Mouse (Mus musculus): ENCODE measurements around the gene Lce1j. TPM values are rescaled to one million over a fixed set of nuclear protein-coding genes. Genes with fewer than 3 reads are reported as not detected.

The Lce1j gene
- not detected for polyA plus RNA-seq (2017; shearing (Covaris generic))

GRCm38 (mm10) chr3:92790414-92790813 lies at the start of gene Lce1j:
Gene Lce1j (minus strand): TSS chr3:92790514.

GRCm38 (mm10) chr3:92827108-92827507 lies 36.8 kb upstream of the Lce1j start, which contains the start of gene Kprp:
Gene Kprp (minus strand): TSS chr3:92827247.

GRCm38 (mm10) chr3:92807791-92808190 lies 17.5 kb upstream of the Lce1j start, which contains the start of gene Lce1k:
Gene Lce1k (minus strand): TSS chr3:92807891.

GRCm38 (mm10) chr3:92778799-92779198 lies 11.5 kb downstream of the Lce1j start, which contains the start of gene Lce1i:
Gene Lce1i (minus strand): TSS chr3:92778899.

DNA sequence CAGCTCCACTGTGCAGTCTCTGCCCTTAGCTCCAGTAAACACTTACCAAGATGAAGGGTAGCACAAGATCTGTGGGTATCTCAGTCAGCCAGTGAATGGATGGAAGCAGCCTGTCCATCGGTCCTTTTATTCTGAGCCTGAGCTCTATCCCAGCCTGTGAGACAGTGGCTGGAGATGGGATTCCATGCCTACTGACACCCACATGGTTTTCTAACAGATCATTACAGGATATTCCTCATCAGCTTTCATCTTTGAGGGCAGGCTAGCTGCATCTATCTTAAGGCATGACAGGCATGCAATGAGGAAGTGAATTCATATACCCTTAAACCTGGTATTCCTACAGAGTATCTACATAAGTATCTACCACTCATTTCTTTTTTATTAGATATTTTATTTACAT lies 25.3 kb downstream of the Lce1j start, which contains the start of gene Lce1h:
Lce1h (minus strand) TSS at position 101 of the 400 bp plus-strand sequence.

DNA sequence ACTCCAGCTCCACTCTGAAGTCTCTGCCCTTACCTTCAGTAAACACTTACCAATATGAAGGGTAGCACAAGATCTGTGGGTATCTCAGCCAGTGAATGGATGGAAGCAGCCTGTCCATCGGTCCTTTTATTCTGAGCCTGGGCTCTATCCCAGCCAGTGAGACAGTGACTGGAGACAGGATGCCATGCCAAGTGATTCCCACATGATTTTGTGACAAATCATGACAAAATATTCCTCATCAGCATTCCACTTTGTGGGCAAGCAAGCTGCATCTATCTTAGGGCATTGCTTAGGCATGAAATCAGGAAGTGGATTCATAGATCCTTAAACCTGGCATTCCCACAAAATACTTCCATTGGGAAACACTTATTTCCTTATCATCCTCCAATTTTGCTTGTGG lies 38.1 kb downstream of the Lce1j start, which contains the start of gene Lce1g:
Lce1g (minus strand) TSS at position 101 of the 400 bp plus-strand sequence.

DNA sequence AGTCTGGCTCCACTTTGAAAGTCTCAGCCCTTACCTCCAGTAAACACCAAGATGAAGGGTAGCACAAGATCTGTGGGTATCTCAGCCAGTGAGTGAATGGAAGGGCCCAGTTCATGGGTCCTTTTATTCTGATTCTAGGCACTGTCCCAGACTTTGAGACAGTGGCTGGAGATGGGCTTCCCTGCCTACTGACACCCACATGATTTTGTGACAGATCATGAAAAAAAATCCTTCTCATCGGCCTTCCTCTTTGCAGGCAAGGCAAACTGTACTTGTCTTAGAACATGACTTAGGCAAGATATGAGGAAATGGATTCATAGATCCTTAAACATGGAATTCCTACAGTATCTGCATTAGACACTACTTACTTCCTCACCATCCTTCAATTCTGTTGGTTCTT lies 51.3 kb downstream of the Lce1j start, which contains the start of gene Gm38119:
Gm38119 (minus strand) TSS at position 101 of the 400 bp plus-strand sequence.

Other genes starting within 250 kb of the Lce1j start
- gene Ivl, start 216.8 kb downstream of the Lce1j start, polyA plus RNA-seq (2017; shearing (Covaris generic)), result not detected
- not detected for gene Smcp, start 201.5 kb downstream of the Lce1j start, polyA plus RNA-seq (2017; shearing (Covaris generic))
- not detected for gene 2210017I01Rik, start 183.0 kb downstream of the Lce1j start, polyA plus RNA-seq (2017; shearing (Covaris generic))
- gene Lce6a, start 168.9 kb downstream of the Lce1j start, polyA plus RNA-seq (2017; shearing (Covaris generic)), result not detected
- not detected for gene Lce1a1, start 142.2 kb downstream of the Lce1j start, polyA plus RNA-seq (2017; shearing (Covaris generic))
- not detected for gene Lce1b, start 133.6 kb downstream of the Lce1j start, polyA plus RNA-seq (2017; shearing (Covaris generic))
- not detected for gene Lce1a2, start 120.2 kb downstream of the Lce1j start, polyA plus RNA-seq (2017; shearing (Covaris generic))
- not detected for gene Lce1c, start 111.3 kb downstream of the Lce1j start, polyA plus RNA-seq (2017; shearing (Covaris generic))
- not detected for gene Lce1d, start 103.3 kb downstream of the Lce1j start, polyA plus RNA-seq (2017; shearing (Covaris generic))
- not detected for gene Lce1e, start 81.4 kb downstream of the Lce1j start, polyA plus RNA-seq (2017; shearing (Covaris generic))
- gene Lce1f, start 70.2 kb downstream of the Lce1j start, polyA plus RNA-seq (2017; shearing (Covaris generic)), result not detected
- gene Gm38119, start 51.4 kb downstream of the Lce1j start, polyA plus RNA-seq (2017; shearing (Covaris generic)), result not detected
- not detected for gene Lce1g, start 38.2 kb downstream of the Lce1j start, polyA plus RNA-seq (2017; shearing (Covaris generic))
- gene Lce1h, start 25.4 kb downstream of the Lce1j start, polyA plus RNA-seq (2017; shearing (Covaris generic)), result not detected
- gene Lce1i, start 11.6 kb downstream of the Lce1j start, polyA plus RNA-seq (2017; shearing (Covaris generic)), result not detected
- gene Lce1k, start 17.4 kb upstream of the Lce1j start, polyA plus RNA-seq (2017; shearing (Covaris generic)), result not detected
- gene Kprp, start 36.7 kb upstream of the Lce1j start, polyA plus RNA-seq (2017; shearing (Covaris generic)), result not detected
- gene Lce1l, start 60.8 kb upstream of the Lce1j start, polyA plus RNA-seq (2017; shearing (Covaris generic)), result not detected
- not detected for gene 2310050C09Rik, start 79.7 kb upstream of the Lce1j start, polyA plus RNA-seq (2017; shearing (Covaris generic))
- gene Lce3a, start 135.7 kb upstream of the Lce1j start, polyA plus RNA-seq (2017; shearing (Covaris generic)), result not detected
- gene Lce3b, start 142.5 kb upstream of the Lce1j start, polyA plus RNA-seq (2017; shearing (Covaris generic)), result not detected
- gene Lce3c, start 154.0 kb upstream of the Lce1j start, polyA plus RNA-seq (2017; shearing (Covaris generic)), result not detected
- not detected for gene Lce3d, start 166.9 kb upstream of the Lce1j start, polyA plus RNA-seq (2017; shearing (Covaris generic))
- not detected for gene Lce3e, start 176.5 kb upstream of the Lce1j start, polyA plus RNA-seq (2017; shearing (Covaris generic))
- not detected for gene Lce3f, start 201.7 kb upstream of the Lce1j start, polyA plus RNA-seq (2017; shearing (Covaris generic))
- gene Crct1, start 225.2 kb upstream of the Lce1j start, polyA plus RNA-seq (2017; shearing (Covaris generic)), result not detected
- not detected for gene Lce1m, start 228.5 kb upstream of the Lce1j start, polyA plus RNA-seq (2017; shearing (Covaris generic))

Data from inflammation-experienced regulatory T-cells, adult 16 weeks (primary cell).